Mouse (Mus musculus) erythroblast, embryonic 14.5 days (primary cell): Measurements from ENCODE around the gene Tspan9. TPM values are rescaled to one million over a fixed set of nuclear protein-coding genes. Genes with fewer than 3 reads are reported as not detected.

Source experiments
- H3K27me3 ChIP-seq: 2 replicates; pipeline ENCODE4 v1.6.1; 2012; ENCODE audit warnings: inconsistent platforms; ENCODE audit not compliant: control insufficient read depth
- H3K36me3 ChIP-seq: 2 replicates; pipeline ENCODE4 v1.6.1; 2012; ENCODE audit warnings: mild to moderate bottlenecking, inconsistent platforms; ENCODE audit not compliant: control insufficient read depth
- H3K4me1 ChIP-seq: 2 replicates; pipeline ENCODE4 v1.6.1; 2012; ENCODE audit warnings: inconsistent platforms; ENCODE audit not compliant: control insufficient read depth
- H3K4me3 ChIP-seq: replicated peaks from 2 replicates; pipeline ENCODE3; 2012; ENCODE audit warnings: moderate library complexity, mild to moderate bottlenecking, inconsistent platforms
- H3K9me3 ChIP-seq: 2 replicates; pipeline ENCODE4 v1.6.1; 2012; ENCODE audit warnings: low read length, inconsistent platforms, mixed read lengths; ENCODE audit not compliant: control insufficient read depth
- GATA1 ChIP-seq: IDR thresholded peaks from 2 replicates; pipeline ENCODE4 v1.6.1; 2012; ENCODE audit warnings: low read length, inconsistent platforms, mixed read lengths
- TAL1 ChIP-seq: IDR thresholded peaks from 3 replicates; pipeline ENCODE4 v1.6.1; 2012; ENCODE audit warnings: low read length, inconsistent platforms, mixed read lengths
- polyA plus RNA-seq: library from polyadenylated mRNA; stranded (reverse); fragments of >175 nt; gene quantifications from 2 replicates; pipeline ENCODE4 v1.2.3, GENCODE M21; 2012

Tspan9 gene
- polyA plus RNA-seq, 1 experiment: 0.04 TPM

DNA sequence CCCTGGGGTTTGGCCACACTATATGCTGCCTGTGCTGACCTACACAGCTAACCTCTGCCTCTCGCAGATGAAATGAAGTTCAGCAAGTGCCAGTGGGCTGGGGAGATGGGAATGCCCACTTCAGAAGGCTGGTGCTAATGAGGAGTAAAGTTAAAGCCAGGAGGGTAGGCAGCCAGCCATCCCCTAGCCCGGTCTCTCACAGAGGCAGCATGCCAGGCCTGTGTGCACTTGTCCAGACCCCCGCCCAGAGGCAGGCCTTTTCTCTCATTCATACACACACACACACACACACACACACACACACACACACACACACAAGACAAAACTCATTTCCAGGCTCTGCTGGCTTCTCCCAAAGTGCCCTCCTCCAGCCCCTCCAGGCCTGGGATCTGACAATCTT, 142.6 kb downstream of the Tspan9 start:
- H3K4me3 ChIP-seq: no peak overlapping the region
- H3K36me3 ChIP-seq: no peaks in the 10 kb centered on the region; the same call in 1 of the 2 replicates
- no peaks in the 10 kb centered on the region for H3K27me3 ChIP-seq
- H3K9me3 ChIP-seq: no peaks in the 10 kb centered on the region
- no peak for TF ChIP-seq TAL1
- TF ChIP-seq GATA1: no peak
- no peaks in the 10 kb centered on the region for H3K4me1 ChIP-seq

DNA sequence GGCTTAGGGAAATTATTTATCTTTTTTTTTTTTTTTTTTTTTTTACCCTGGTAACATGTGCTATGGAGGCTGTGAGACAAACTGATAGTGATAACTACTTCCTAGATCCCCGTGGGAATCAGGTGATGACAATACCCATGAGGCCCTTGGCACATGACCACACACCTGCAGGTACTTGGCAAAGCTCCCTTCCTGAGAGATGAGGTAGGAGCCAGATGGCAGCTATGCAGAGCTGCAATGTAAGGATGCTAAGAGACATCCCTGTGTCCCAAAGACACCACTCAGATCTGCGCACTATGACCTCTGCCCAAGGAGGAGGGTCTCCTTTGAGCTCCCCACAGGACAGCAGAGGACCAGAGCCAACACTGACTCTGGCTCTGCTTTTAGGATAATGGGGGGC, 144.3 kb downstream of the Tspan9 start:
- Histone ChIP-seq H3K9me3 (no peaks in the 10 kb centered on the region), H3K36me3 (no peaks in the 10 kb centered on the region; the same call in 1 of the 2 replicates)

DNA sequence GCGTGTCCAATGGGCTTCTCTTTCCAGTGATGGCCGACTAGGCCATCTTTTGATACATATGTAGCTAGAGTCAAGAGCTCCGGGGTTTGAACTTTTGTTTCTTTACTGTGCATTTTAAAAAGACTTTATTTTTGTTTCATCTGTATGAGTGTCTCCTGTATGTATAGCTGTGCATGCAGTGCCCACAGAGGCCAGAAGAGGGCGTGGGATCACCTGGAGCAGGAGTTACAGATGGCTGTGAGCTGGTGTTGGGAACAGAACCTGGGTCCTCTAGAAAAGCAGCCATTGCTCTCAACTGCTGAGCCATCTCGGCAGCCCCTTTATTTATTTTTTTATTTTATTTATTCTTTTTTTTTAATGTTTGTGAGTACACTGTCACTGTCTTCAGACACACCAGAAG, 146.5 kb downstream of the Tspan9 start:
- no peak overlapping the region for H3K4me3 ChIP-seq
- H3K36me3 ChIP-seq: no peaks in the 10 kb centered on the region; the same call in 1 of the 2 replicates
- H3K27me3 ChIP-seq: no peaks in the 10 kb centered on the region
- no peak for TF ChIP-seq TAL1
- TF ChIP-seq GATA1: no peak
- H3K9me3 ChIP-seq: no peaks in the 10 kb centered on the region
- H3K4me1 ChIP-seq: no peaks in the 10 kb centered on the region

More for the DNA sequence above, 144.3 kb downstream of the Tspan9 start:
- Histone ChIP-seq H3K4me3 (no peak overlapping the region), H3K4me1 (no peaks in the 10 kb centered on the region), H3K27me3 (no peaks in the 10 kb centered on the region)
- TF ChIP-seq TAL1: no peak
- TF ChIP-seq GATA1: no peak

DNA sequence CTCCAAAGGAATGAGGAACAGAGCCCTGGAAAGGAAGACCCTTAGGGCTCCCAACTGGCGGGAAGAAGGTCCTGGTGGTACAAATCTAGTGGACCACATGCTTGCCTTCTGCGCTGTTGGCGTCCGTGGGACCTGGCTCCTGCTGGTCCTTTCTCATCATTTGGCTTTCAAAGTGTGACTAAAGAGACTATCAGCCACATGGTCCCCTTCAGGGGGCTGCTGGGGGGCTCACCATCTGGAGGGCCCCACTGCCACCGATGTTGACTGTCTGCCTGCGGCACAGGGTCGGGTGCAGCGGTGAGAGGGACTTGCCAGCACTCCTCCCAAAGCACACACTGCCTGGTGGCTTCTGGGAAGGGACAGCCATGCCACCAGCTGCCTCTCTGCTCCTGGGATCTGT, 150.4 kb downstream of the Tspan9 start:
- no peaks in the 10 kb centered on the region for H3K4me1 ChIP-seq
- H3K36me3 ChIP-seq: no peaks in the 10 kb centered on the region; the same call in 1 of the 2 replicates
- H3K4me3 ChIP-seq: no peak overlapping the region
- no peaks in the 10 kb centered on the region for H3K27me3 ChIP-seq
- H3K9me3 ChIP-seq: no peaks in the 10 kb centered on the region
- TF ChIP-seq GATA1 (no peak), TAL1 (no peak)

DNA sequence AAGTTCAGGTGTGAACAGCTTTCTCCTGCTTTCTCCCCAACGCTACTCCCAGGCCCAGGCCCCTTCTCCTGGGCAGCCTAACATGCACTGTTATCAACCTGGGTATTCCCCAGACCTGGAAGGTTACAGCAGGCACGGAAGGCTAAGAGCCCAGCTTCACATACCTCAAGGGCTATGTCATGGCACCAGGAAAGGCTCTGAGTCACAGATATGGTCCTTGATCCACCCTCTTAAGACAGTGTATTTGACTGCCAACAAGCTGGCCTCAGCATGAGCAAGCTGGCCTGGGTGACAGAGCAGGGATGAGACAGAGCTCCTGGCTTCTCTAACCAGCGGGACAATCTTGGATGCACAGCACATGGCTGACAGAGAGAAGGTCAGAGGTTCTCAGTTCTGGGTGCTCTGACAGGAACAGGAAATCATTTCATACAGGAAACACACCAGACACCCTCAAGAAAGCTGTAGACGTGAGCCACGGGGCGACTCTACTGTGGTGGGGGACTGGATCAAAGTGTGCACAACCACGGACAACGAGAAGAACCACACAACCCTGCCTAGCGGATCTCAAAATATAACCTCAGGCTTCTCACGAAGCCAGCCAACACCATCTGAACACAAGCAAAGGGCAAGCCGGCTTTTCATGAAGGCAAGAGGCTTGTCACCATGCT, 151.8 kb downstream of the Tspan9 start:
- no peaks in the 10 kb centered on the region for H3K36me3 ChIP-seq
- H3K27me3 ChIP-seq: no peaks in the 10 kb centered on the region
- H3K4me3 ChIP-seq: no peak overlapping the region
- H3K4me1 ChIP-seq: no peaks in the 10 kb centered on the region
- no peak for TF ChIP-seq GATA1
- no peak for TF ChIP-seq TAL1
- no peaks in the 10 kb centered on the region for H3K9me3 ChIP-seq

DNA sequence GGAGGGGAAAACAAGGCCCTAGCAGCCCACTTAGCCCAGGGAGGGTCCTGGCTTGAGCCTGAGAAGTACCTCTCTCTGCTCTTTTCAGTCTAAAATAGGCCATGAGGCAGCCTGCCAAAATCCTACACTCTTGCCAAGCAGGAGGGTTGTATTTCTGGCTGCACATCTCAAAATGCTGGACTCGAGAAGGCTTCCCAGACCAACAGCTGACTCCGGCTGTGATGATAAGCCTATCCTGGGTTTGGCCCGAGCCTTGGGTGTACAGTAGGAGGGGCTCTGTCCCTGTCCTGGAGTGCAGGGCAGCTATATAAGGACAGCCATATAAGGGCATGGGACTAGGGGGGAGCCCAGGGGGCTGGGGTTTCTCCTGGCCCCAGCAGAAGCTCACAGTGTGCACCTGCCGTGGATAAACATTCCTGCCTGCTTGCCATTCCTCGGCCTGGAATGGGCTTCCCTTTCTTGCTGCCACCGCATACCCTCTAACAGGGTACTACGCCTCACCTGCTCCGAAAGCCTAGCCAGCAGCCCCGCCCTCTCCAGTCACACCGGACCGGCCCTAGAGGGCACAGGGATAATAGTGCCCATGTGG, 153.7 kb downstream of the Tspan9 start:
- TF ChIP-seq GATA1 (no peak), TAL1 (no peak)
- H3K9me3 ChIP-seq: no peaks in the 10 kb centered on the region
- no peak overlapping the region for H3K4me3 ChIP-seq
- H3K27me3 ChIP-seq: no peaks in the 10 kb centered on the region
- no peaks in the 10 kb centered on the region for H3K4me1 ChIP-seq
- H3K36me3 ChIP-seq: no peaks in the 10 kb centered on the region

DNA sequence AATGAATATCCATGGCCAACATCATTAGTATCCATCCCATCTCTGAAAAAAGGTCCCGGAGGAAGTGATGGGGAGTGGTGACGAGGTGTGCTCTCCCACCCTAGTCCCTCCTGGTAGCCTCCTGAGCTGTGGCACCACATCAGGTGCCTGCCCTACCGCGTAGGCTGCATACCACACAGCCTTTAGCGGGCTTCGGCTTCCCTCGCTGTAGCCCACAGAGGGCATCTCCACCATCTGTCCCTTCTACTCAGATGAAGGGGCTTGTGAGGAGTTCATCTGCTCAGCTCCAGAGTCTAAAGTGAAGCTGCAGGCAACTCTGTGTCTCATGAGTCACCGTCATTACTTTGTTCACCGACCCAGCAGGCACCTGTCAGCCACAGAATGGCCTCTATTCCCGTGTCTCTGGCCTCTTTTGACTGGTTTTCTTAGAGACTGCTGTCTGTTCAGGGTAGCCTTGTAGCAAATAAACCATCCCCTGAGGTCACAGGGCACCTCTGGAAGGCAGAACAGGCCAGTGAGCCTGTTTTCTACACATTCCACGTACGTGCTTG, 154.4 kb downstream of the Tspan9 start:
- H3K27me3 ChIP-seq: no peaks in the 10 kb centered on the region
- no peaks in the 10 kb centered on the region for H3K4me1 ChIP-seq
- H3K9me3 ChIP-seq: no peaks in the 10 kb centered on the region
- no peaks in the 10 kb centered on the region for H3K36me3 ChIP-seq
- TF ChIP-seq TAL1 (no peak), GATA1 (no peak)
- no peak overlapping the region for H3K4me3 ChIP-seq

DNA sequence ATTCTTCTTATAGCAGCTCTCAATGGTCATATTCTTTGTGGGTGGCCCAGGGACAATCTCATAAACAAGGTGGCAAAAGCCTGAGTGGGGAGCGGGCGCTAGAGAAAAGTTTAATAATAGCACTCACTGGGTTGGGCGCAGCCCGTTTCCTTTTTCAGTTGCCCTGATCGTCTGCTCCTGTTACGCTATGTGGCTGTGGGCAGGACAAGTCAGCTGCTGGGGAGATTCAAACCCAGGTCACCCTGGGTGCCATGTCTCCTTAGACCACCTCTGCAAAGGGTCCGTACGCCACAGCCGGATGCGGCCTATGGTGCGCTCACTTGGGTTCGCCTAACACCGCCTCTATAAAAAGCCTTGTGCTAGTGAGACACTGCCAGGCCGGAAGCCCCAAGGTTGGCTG, 156.0 kb downstream of the Tspan9 start:
- TF ChIP-seq TAL1 (no peak), GATA1 (no peak)
- Histone ChIP-seq H3K27me3 (no peaks in the 10 kb centered on the region), H3K4me1 (no peaks in the 10 kb centered on the region), H3K4me3 (no peak overlapping the region), H3K9me3 (no peaks in the 10 kb centered on the region), H3K36me3 (no peaks in the 10 kb centered on the region)

DNA sequence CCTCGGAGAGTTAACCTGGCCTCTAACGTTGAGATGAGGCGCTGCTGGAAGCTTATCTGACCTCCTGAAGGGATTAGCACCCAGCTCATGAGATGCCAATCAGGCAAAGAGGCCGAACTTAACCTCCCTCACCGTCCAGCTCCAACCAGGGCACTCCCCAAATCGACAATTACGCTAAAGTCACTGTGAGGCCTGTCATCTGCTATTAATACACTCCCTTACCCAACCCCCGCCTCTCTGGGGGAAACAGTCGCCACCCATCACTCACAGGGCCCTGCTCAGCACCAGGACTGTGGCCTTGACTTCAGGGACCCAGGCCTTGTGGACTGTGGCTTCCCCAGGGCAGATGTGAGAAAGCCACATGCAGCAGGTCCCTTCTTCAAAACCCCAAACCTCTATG, 157.0 kb downstream of the Tspan9 start:
- Histone ChIP-seq H3K4me3 (no peak overlapping the region), H3K4me1 (no peaks in the 10 kb centered on the region), H3K36me3 (no peaks in the 10 kb centered on the region), H3K27me3 (no peaks in the 10 kb centered on the region), H3K9me3 (no peaks in the 10 kb centered on the region)
- TF ChIP-seq GATA1 (no peak), TAL1 (no peak)

DNA sequence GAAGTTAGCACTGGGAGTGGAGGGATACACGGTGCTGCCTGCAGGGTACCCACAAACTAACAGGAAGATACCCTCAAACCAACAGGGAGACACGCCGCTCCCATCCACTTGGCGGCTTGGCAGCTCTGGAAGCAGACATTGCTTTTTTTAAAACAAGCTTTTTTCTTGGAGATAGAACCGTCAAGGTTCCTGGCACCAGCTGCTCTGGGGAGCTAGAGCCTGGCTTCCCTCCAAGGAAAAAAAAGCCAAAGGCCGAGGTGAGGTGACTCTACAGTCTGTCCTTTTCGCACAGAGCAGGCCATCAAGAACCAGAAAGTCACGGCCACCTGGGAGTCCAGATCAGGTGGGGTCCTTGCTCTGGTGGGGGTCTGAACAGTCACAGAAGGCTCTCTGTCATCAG, 162.2 kb downstream of the Tspan9 start:
- TF ChIP-seq TAL1: no peak
- no peak for TF ChIP-seq GATA1
- Histone ChIP-seq H3K36me3 (no peaks in the 10 kb centered on the region; the same call in 1 of the 2 replicates), H3K4me1 (no peaks in the 10 kb centered on the region), H3K27me3 (no peaks in the 10 kb centered on the region), H3K4me3 (no peak overlapping the region), H3K9me3 (no peaks in the 10 kb centered on the region)
